Mouse (Mus musculus) heart, adult 2 months (tissue): ENCODE data around the gene Bcas3. TPM values are rescaled to one million over a fixed set of nuclear protein-coding genes. Genes with fewer than 3 reads are reported as not detected.

Experiments used
- DNase-seq, 2 experiments: peaks; one replicate each; pipeline ENCODE4 v3.0.0; 2021
- H3K27ac ChIP-seq: fragments of 200-600 bp; 2 replicates; pipeline ENCODE4 v1.8.1; 2022
- H3K27me3 ChIP-seq: fragments of 200-500 bp; 2 replicates; pipeline ENCODE4 v1.6.1; 2012; ENCODE audit warnings: mild to moderate bottlenecking, low read length, inconsistent platforms, mixed read lengths; ENCODE audit not compliant: control insufficient read depth, insufficient read depth
- H3K36me3 ChIP-seq: fragments of 200-500 bp; 2 replicates; pipeline ENCODE4 v1.6.1; 2012; ENCODE audit warnings: low read length, inconsistent platforms; ENCODE audit not compliant: control insufficient read depth, insufficient read depth
- H3K4me1 ChIP-seq: fragments of 200-500 bp; 2 replicates; pipeline ENCODE4 v1.6.1; 2011; ENCODE audit warnings: low read length; ENCODE audit not compliant: control insufficient read depth, insufficient read depth
- H3K4me3 ChIP-seq: fragments of 200-600 bp; 2 replicates; pipeline ENCODE4 v1.8.1; 2022
- H3K79me2 ChIP-seq: fragments of 200-500 bp; replicated peaks from 2 replicates; pipeline ENCODE4 v1.6.1; 2012; ENCODE audit warnings: mild to moderate bottlenecking, inconsistent platforms, low read length, moderate library complexity, mixed read lengths; ENCODE audit not compliant: control insufficient read depth, insufficient read depth
- H3K9ac ChIP-seq: fragments of 200-500 bp; 2 replicates; pipeline ENCODE4 v1.6.1; 2012; ENCODE audit warnings: low read depth, mild to moderate bottlenecking, control low read depth, inconsistent platforms, low read length, mixed read lengths
- CTCF ChIP-seq: fragments of 200-600 bp; IDR thresholded peaks from 2 replicates; pipeline ENCODE4 v1.8.1; 2022; ENCODE audit warnings: antibody characterized with exemption, mild to moderate bottlenecking, moderate library complexity
- EP300 ChIP-seq: fragments of 200-500 bp; IDR thresholded peaks from 2 replicates; pipeline ENCODE4 v1.6.1; 2011; ENCODE audit warnings: low read depth, low read length, control low read depth; ENCODE audit not compliant: insufficient read depth
- POLR2A ChIP-seq: fragments of 200-500 bp; IDR thresholded peaks from 2 replicates; pipeline ENCODE4 v1.6.1; 2011; ENCODE audit warnings: mild to moderate bottlenecking, low read depth, low read length, control low read depth; ENCODE audit not compliant: insufficient read depth
- WGBS: fragments of 180-500 bp; shearing (Covaris S2); methylation state at CpG from one replicate; pipeline ENCODE4 v1.1.7; 2018; 5-methylcytosine and 5-hydroxymethylcytosine counted together
- intact Hi-C: fragments of 180-260 bp; cut with DNase I; formaldehyde crosslinking; loops from one replicate; pipeline ENCODE4 v1.15.1; 2025
- polyA plus RNA-seq: library from polyadenylated mRNA; depleted of rRNA; stranded (reverse); fragments of >200 nt; gene quantifications from 2 replicates; pipeline ENCODE4 v1.2.3, GENCODE M21; 2012
- total RNA-seq, 2 experiments: library from RNA; stranded (reverse); gene quantifications; 2 replicates each; pipeline ENCODE4 v1.2.3; 2021

Bcas3 gene
- total and polyA plus RNA-seq, 3 experiments = 26.6 to 40.4 (median 36.0) TPM

DNA sequence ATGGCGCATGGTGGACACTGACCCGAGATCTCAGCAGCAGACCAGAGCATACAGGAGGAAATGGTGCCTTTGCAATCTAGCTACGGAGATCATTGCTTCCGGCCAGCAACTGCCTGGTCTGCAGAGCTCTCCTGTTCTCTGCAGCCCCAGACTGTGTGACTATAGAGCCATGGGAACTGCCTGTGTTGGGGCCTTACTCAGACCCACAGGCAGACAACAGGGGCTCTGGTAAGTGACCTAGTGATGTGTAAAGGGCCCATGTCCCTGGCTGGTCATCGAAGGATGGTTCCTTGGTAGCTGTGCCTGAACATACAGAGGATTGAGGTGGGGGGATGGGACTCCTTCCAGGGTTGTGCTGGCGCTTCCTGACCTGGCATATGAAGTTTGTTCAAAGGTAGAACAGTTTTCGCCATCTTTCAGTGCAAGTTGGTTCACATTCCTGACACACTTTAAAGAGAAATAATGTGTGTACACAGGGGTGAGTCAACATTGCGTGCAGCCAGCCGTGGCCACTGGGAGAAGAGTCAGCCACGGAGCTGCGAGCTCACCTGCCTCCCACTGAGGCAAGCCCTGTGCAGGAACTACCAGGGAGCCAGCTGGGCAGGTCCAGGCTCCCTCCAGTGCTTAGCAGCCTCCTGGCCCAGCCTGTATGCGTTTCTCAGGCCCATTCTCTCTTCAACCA is 439.7 kb downstream of the Bcas3 start:
- 82% methylated on average over 12 of the region's 12 CpGs for WGBS
- Histone ChIP-seq H3K27ac (no peak overlapping the region), H3K79me2 (no peaks in the 10 kb centered on the region), H3K27me3 (no peaks in the 10 kb centered on the region), H3K36me3 (no peaks in the 10 kb centered on the region), H3K4me3 (no peak overlapping the region), H3K4me1 (no peaks in the 10 kb centered on the region), H3K9ac (no peak overlapping the region)
- TF ChIP-seq POLR2A = no peak
- no peak for TF ChIP-seq CTCF
- no peak for TF ChIP-seq EP300
- intact Hi-C loops = no loop called here
- no peak for DNase-seq

DNA sequence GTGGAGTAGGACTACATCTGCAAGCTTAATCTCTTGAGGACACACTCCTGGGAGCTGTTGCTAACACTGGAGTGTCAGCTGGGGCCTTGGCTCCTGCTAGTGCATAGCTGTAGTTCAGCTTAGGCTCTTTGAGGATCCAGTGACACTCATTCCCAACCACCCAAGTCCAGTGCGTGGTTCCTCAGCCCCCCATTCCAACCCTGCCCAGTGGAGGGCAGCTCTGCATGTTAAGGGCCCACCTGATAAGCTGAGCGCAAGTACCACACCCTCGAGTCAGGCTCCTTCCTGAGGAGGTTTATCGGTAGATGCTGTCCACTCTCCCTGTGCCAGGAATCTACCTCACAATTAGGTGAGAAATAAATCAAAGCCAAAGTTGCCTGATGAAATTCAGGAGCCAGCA is 446.5 kb downstream of the Bcas3 start:
- WGBS = 39% methylated on average over 4 of the region's 4 CpGs
- no peaks in the 10 kb centered on the region for H3K79me2 ChIP-seq
- TF ChIP-seq POLR2A = no peak
- no peak for TF ChIP-seq EP300
- TF ChIP-seq CTCF = no peak
- no peak overlapping the region for H3K27ac ChIP-seq
- no peak for DNase-seq
- H3K36me3 ChIP-seq = no peaks in the 10 kb centered on the region
- H3K4me1 ChIP-seq = peaks cover 1% of the 10 kb centered on the region; the same call in 1 of the 2 replicates
- H3K9ac ChIP-seq = no peak overlapping the region
- no peaks in the 10 kb centered on the region for H3K27me3 ChIP-seq
- H3K4me3 ChIP-seq = no peak overlapping the region
- intact Hi-C loops = no loop called here

GRCm38 (mm10) chr11:85799856-85800255 is 446.9 kb downstream of the Bcas3 start:
- peak; percentile 50 to 68 for DNase-seq

GRCm38 (mm10) chr11:85800380-85800779 is 447.4 kb downstream of the Bcas3 start:
- TF ChIP-seq POLR2A (no peak), CTCF (no peak), EP300 (no peak)
- H3K79me2 ChIP-seq = no peaks in the 10 kb centered on the region
- H3K4me3 ChIP-seq = no peak overlapping the region
- H3K4me1 ChIP-seq = peaks cover 1% of the 10 kb centered on the region; the same call in 1 of the 2 replicates
- no peak for DNase-seq
- no peak overlapping the region for H3K9ac ChIP-seq
- WGBS = 59% methylated on average over 11 of the region's 11 CpGs
- intact Hi-C loops = no loop called here
- no peaks in the 10 kb centered on the region for H3K36me3 ChIP-seq
- H3K27me3 ChIP-seq = no peaks in the 10 kb centered on the region
- no peak overlapping the region for H3K27ac ChIP-seq

More at GRCm38 (mm10) chr11:85799856-85800255, 446.9 kb downstream of the Bcas3 start:
- WGBS = 34% methylated on average over 19 of the region's 19 CpGs
- intact Hi-C loops = no loop called here
- Histone ChIP-seq H3K36me3 (no peaks in the 10 kb centered on the region), H3K4me3 (no peak overlapping the region), H3K27me3 (no peaks in the 10 kb centered on the region), H3K27ac (no peak overlapping the region), H3K4me1 (peaks cover 1% of the 10 kb centered on the region; the same call in 1 of the 2 replicates), H3K79me2 (no peaks in the 10 kb centered on the region), H3K9ac (no peak overlapping the region)
- no peak for TF ChIP-seq POLR2A
- TF ChIP-seq CTCF = no peak
- peak; percentile 74; the same call in 1 of the 2 replicates for TF ChIP-seq EP300

DNA sequence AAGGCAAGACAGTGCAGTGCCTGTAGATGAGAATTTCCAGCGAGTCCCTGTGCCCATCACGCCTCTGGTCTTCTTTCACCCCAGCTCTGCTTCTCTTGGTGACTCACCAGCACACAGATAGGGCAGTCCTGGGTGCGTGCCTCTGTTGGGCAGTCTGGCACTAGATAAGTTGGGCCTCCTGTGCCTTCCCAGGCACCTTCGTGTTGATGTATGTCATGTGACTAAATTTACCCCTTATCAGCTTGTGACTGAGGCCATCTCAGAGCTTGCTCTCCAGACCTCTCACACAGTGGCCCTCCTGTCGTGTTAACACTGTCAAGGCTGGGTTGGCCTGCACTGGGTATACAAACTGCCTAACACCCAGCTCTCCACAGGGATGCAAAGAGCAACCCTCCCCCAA is 451.1 kb downstream of the Bcas3 start:
- Histone ChIP-seq H3K27ac (no peak overlapping the region), H3K9ac (no peak overlapping the region), H3K27me3 (no peaks in the 10 kb centered on the region), H3K36me3 (no peaks in the 10 kb centered on the region), H3K79me2 (no peaks in the 10 kb centered on the region), H3K4me3 (no peak overlapping the region), H3K4me1 (peaks cover 1% of the 10 kb centered on the region; the same call in 1 of the 2 replicates)
- no peak for TF ChIP-seq CTCF
- TF ChIP-seq POLR2A = no peak
- TF ChIP-seq EP300 = 0 out of 2 replicates have a peak, but pooled peaks have one; percentile 8
- WGBS = 55% methylated on average over 5 of the region's 5 CpGs
- intact Hi-C loops = no loop called here
- DNase-seq = no peak

DNA sequence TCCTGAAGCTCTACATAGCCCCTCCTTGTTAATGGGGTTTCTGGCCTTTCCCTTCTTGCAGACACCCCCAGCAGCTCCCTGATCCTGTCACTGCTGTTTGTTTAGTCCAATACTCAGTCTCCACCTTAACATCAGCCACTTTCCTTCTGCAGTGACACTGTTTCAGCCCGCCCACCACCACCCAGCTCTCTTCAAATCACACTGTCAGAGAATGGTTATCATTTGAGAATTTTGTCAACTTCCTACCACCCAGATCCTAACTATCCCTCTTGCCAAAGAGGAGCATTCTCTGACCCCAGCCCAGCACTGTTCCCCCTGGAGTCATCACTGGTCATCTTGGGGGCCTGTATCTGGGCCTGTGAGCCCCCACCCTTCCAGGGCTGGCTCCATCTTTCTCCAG is 452.8 kb downstream of the Bcas3 start:
- H3K79me2 ChIP-seq = no peaks in the 10 kb centered on the region
- no peaks in the 10 kb centered on the region for H3K36me3 ChIP-seq
- intact Hi-C loops = no loop called here
- WGBS = 93% methylated on average over 1 of the region's 1 CpGs
- no peak for DNase-seq
- H3K4me1 ChIP-seq = no peaks in the 10 kb centered on the region
- H3K27ac ChIP-seq = no peak overlapping the region
- no peaks in the 10 kb centered on the region for H3K27me3 ChIP-seq
- no peak overlapping the region for H3K9ac ChIP-seq
- TF ChIP-seq POLR2A (no peak), EP300 (no peak), CTCF (no peak)
- H3K4me3 ChIP-seq = no peak overlapping the region
